Mouse (Mus musculus): ENCODE results near the gene Myo3b.

- TF ChIP-seq POLR2A (IDR thresholded peaks at IDR 0.05; ENCODE audit: extremely low read depth, insufficient read depth, low read length) (no peak), CTCF (IDR thresholded peaks at IDR 0.05; ENCODE audit: low read depth, low read length) (no peak)
Observed at GRCm38 (mm10) chr2:69999097-69999770, 39.7 kb upstream of the Myo3b start.

Data from liver, adult 2 months (tissue).